Mouse (Mus musculus): ENCODE results near the gene Srp9. TPM values are rescaled to one million over a fixed set of nuclear protein-coding genes. Genes with fewer than 3 reads are reported as not detected.

The Srp9 gene
- 179 and 180 TPM in 2 replicates for polyA plus RNA-seq (2014; fragmentation: Nextera tagmentation; extraction: Ambion mirVana)

DNA sequence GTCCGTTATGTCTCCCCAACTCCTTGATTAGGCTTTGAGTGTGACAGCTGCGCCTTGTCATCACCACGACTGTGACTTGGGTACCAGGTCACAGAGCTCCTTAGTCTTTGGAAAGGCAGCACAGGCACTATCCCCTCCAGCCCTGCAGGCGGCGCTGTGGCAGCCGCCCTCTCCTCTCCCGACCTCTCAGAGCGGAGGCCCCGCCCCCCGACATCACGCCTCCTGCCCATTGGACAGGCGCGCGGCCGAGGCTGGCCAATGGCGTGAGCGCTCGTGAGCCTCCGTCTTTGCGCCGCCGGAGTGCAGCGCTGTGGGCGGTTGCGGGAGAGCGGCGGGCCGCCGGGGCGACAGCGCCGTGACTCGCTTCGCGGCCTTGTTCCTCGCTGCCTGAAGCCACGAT, at the start of gene Srp9:
Srp9 (plus strand) TSS at position 232 of the 400 bp plus-strand sequence.
- Histone ChIP-seq H3K9me3 (ENCODE audit: control insufficient read depth, low read length) (no peaks in the 10 kb centered on the region), H3K4me1 (replicated peaks; ENCODE audit: control insufficient read depth, insufficient read depth, low read length) (no peaks in the 10 kb centered on the region), H3K4me3 (ENCODE audit: low read depth, low read length) (peak within 1 kb of the TSS; percentile 62), H3K27me3 (ENCODE audit: control insufficient read depth, insufficient read depth, low read length) (no peaks in the 10 kb centered on the region), H3K9ac (ENCODE audit: low read depth, low read length) (peak within 1 kb of the TSS; percentile 64), H3K27ac (ENCODE audit: low read depth, low read length) (peak within 1 kb of the TSS; percentile 66), H3K4me2 (replicated peaks; ENCODE audit: low read depth, low read length) (peak within 1 kb of the TSS; percentile 47), H3K36me3 (ENCODE audit: control insufficient read depth, insufficient read depth, low read length) (no peaks in the 10 kb centered on the region)
- WGBS: under 1% methylated on average over 37 of the region's 37 CpGs
- ATAC-seq (ENCODE audit: low FRiP score) (peak; percentile 99), DNase-seq (ENCODE audit: low spot score) (peak; percentile 100)

DNA sequence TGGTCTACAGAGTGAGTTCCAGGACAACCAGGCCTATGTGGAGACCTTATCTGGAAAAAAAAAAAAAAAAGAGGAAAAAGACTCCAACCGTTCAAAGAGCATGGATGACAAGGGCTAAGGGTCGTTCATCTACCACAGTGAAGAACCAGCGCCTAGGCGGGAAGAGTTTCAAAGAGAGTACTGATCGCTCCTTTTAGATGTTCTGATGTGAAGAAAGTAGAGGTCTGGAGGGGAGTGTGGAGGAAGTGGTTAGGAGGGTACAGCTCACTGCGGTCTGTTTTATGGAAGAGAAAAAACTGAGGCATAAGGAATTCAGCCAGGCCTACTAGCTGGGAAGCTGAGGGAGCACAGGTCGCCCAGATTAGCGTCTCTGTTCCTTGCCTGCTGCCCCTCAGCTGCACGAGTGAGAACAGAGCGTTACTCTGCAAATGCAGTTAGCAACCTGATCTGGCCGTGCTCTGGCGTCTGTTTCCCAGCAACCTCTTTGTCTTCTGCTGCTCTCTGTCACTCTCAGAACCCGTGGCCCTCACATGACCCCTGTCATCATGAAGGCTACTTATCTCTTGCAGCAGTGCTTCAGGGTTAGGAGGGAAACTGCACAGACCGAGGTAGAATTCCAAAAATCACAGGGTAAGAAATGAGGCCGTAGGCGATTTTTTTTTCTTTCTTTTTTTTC, 42.7 kb upstream of the Srp9 start:
- DNase-seq (ENCODE audit: low spot score) (peak; percentile 65), ATAC-seq (ENCODE audit: low FRiP score) (peak; percentile 78)
- Histone ChIP-seq H3K27me3 (ENCODE audit: control insufficient read depth, insufficient read depth, low read length) (no peaks in the 10 kb centered on the region), H3K4me3 (ENCODE audit: low read depth, low read length) (no peak overlapping the region), H3K27ac (ENCODE audit: low read depth, low read length) (peak overlapping the region; percentile 62), H3K9me3 (ENCODE audit: control insufficient read depth, low read length) (peaks cover 4% of the 10 kb centered on the region), H3K4me2 (replicated peaks; ENCODE audit: low read depth, low read length) (0 out of 2 replicates have a peak overlapping the region, but pooled peaks have one; percentile 7), H3K36me3 (ENCODE audit: control insufficient read depth, insufficient read depth, low read length) (no peaks in the 10 kb centered on the region), H3K9ac (ENCODE audit: low read depth, low read length) (peak overlapping the region; percentile 15; the same call in 1 of the 2 replicates), H3K4me1 (replicated peaks; ENCODE audit: control insufficient read depth, insufficient read depth, low read length) (peaks cover 3% of the 10 kb centered on the region; the same call in 1 of the 2 replicates)
- 22% methylated on average over 16 of the region's 16 CpGs for WGBS

- DNase-seq (ENCODE audit: low spot score): no peak
- WGBS: 86% methylated on average over 4 of the region's 4 CpGs
Observed at GRCm38 (mm10) chr1:182083459-182083858, 41.1 kb upstream of the Srp9 start.

GRCm38 (mm10) chr1:182086759-182087158, 37.8 kb upstream of the Srp9 start:
- Histone ChIP-seq H3K36me3 (ENCODE audit: control insufficient read depth, insufficient read depth, low read length) (no peaks in the 10 kb centered on the region), H3K9me3 (ENCODE audit: control insufficient read depth, low read length) (no peaks in the 10 kb centered on the region), H3K4me1 (replicated peaks; ENCODE audit: control insufficient read depth, insufficient read depth, low read length) (peaks cover 13% of the 10 kb centered on the region; the same call in 1 of the 2 replicates), H3K27ac (ENCODE audit: low read depth, low read length) (no peak overlapping the region), H3K27me3 (ENCODE audit: control insufficient read depth, insufficient read depth, low read length) (no peaks in the 10 kb centered on the region), H3K4me2 (replicated peaks; ENCODE audit: low read depth, low read length) (no peak overlapping the region), H3K9ac (ENCODE audit: low read depth, low read length) (no peak overlapping the region), H3K4me3 (ENCODE audit: low read depth, low read length) (no peak overlapping the region)
- DNase-seq (ENCODE audit: low spot score) (no peak), ATAC-seq (ENCODE audit: low FRiP score) (no peak)
- WGBS: 39% methylated on average over 7 of the region's 7 CpGs

More at GRCm38 (mm10) chr1:182083459-182083858, 41.1 kb upstream of the Srp9 start:
- no peaks in the 10 kb centered on the region for H3K27me3 ChIP-seq (ENCODE audit: control insufficient read depth, insufficient read depth, low read length)
- ATAC-seq (ENCODE audit: low FRiP score): no peak
- H3K9me3 ChIP-seq (ENCODE audit: control insufficient read depth, low read length): peaks cover under 1% of the 10 kb centered on the region; the same call in 1 of the 2 replicates
- peaks cover 3% of the 10 kb centered on the region; the same call in 1 of the 2 replicates for H3K4me1 ChIP-seq (replicated peaks; ENCODE audit: control insufficient read depth, insufficient read depth, low read length)
- no peaks in the 10 kb centered on the region for H3K36me3 ChIP-seq (ENCODE audit: control insufficient read depth, insufficient read depth, low read length)
- H3K4me2 ChIP-seq (replicated peaks; ENCODE audit: low read depth, low read length): no peak overlapping the region
- H3K27ac ChIP-seq (ENCODE audit: low read depth, low read length): no peak overlapping the region
- H3K9ac ChIP-seq (ENCODE audit: low read depth, low read length): no peak overlapping the region
- no peak overlapping the region for H3K4me3 ChIP-seq (ENCODE audit: low read depth, low read length)

GRCm38 (mm10) chr1:182087351-182087750, 37.2 kb upstream of the Srp9 start:
- ATAC-seq (ENCODE audit: low FRiP score): no peak
- no peak overlapping the region for H3K27ac ChIP-seq (ENCODE audit: low read depth, low read length)
- peaks cover 11% of the 10 kb centered on the region; the same call in 1 of the 2 replicates for H3K4me1 ChIP-seq (replicated peaks; ENCODE audit: control insufficient read depth, insufficient read depth, low read length)
- WGBS: 83% methylated on average over 3 of the region's 3 CpGs
- no peak for DNase-seq (ENCODE audit: low spot score)
- H3K36me3 ChIP-seq (ENCODE audit: control insufficient read depth, insufficient read depth, low read length): no peaks in the 10 kb centered on the region
- no peaks in the 10 kb centered on the region for H3K9me3 ChIP-seq (ENCODE audit: control insufficient read depth, low read length)
- H3K9ac ChIP-seq (ENCODE audit: low read depth, low read length): no peak overlapping the region
- no peaks in the 10 kb centered on the region for H3K27me3 ChIP-seq (ENCODE audit: control insufficient read depth, insufficient read depth, low read length)
- H3K4me2 ChIP-seq (replicated peaks; ENCODE audit: low read depth, low read length): no peak overlapping the region
- H3K4me3 ChIP-seq (ENCODE audit: low read depth, low read length): no peak overlapping the region

- no peaks in the 10 kb centered on the region for H3K36me3 ChIP-seq (ENCODE audit: control insufficient read depth, insufficient read depth, low read length)
- 86% methylated on average over 14 of the region's 14 CpGs for WGBS
- no peak overlapping the region for H3K4me2 ChIP-seq (replicated peaks; ENCODE audit: low read depth, low read length)
- no peaks in the 10 kb centered on the region for H3K27me3 ChIP-seq (ENCODE audit: control insufficient read depth, insufficient read depth, low read length)
- H3K27ac ChIP-seq (ENCODE audit: low read depth, low read length): no peak overlapping the region
- H3K4me3 ChIP-seq (ENCODE audit: low read depth, low read length): no peak overlapping the region
- DNase-seq (ENCODE audit: low spot score) (no peak), ATAC-seq (ENCODE audit: low FRiP score) (no peak)
- no peaks in the 10 kb centered on the region for H3K9me3 ChIP-seq (ENCODE audit: control insufficient read depth, low read length)
- peaks cover 10% of the 10 kb centered on the region; the same call in 1 of the 2 replicates for H3K4me1 ChIP-seq (replicated peaks; ENCODE audit: control insufficient read depth, insufficient read depth, low read length)
- no peak overlapping the region for H3K9ac ChIP-seq (ENCODE audit: low read depth, low read length)
Observed at GRCm38 (mm10) chr1:182087753-182088633, 36.5 kb upstream of the Srp9 start.

DNA sequence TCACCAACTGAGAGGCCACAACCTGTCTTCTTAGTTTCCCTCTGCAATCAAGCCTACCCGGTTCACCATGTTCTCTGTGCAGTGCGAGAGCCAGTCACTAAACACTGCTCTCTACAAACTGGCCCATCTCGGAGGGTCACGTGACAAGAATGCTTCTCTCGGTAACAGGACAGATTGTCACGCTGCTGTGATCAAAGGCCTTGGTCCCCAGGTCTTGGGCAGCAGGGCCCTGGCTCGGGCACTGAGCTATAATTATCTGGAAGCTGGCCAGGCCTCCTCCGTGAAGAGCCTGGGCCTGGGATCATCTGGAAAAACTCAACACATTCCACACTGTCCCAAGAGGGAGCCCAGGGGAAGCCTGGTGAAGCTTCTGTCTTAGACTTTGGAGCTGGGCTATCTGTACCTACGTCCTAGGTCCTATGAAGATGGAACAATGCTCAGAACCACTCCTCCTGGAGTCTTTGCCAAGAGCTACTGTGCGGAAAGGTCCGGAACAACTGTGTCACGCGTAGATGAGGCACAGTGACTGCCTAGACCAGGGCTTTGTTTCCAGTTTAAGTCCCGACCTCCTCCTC, 35.6 kb upstream of the Srp9 start:
- Histone ChIP-seq H3K4me3 (ENCODE audit: low read depth, low read length) (no peak overlapping the region), H3K4me2 (replicated peaks; ENCODE audit: low read depth, low read length) (no peak overlapping the region), H3K27me3 (ENCODE audit: control insufficient read depth, insufficient read depth, low read length) (no peaks in the 10 kb centered on the region), H3K9me3 (ENCODE audit: control insufficient read depth, low read length) (no peaks in the 10 kb centered on the region), H3K36me3 (ENCODE audit: control insufficient read depth, insufficient read depth, low read length) (no peaks in the 10 kb centered on the region), H3K9ac (ENCODE audit: low read depth, low read length) (no peak overlapping the region), H3K4me1 (replicated peaks; ENCODE audit: control insufficient read depth, insufficient read depth, low read length) (peaks cover 10% of the 10 kb centered on the region; the same call in 1 of the 2 replicates), H3K27ac (ENCODE audit: low read depth, low read length) (no peak overlapping the region; the same call in 1 of the 2 replicates)
- DNase-seq (ENCODE audit: low spot score): no peak
- ATAC-seq (ENCODE audit: low FRiP score): peak; percentile 50; the same call in 1 of the 2 replicates
- 53% methylated on average over 14 of the region's 14 CpGs for WGBS

DNA sequence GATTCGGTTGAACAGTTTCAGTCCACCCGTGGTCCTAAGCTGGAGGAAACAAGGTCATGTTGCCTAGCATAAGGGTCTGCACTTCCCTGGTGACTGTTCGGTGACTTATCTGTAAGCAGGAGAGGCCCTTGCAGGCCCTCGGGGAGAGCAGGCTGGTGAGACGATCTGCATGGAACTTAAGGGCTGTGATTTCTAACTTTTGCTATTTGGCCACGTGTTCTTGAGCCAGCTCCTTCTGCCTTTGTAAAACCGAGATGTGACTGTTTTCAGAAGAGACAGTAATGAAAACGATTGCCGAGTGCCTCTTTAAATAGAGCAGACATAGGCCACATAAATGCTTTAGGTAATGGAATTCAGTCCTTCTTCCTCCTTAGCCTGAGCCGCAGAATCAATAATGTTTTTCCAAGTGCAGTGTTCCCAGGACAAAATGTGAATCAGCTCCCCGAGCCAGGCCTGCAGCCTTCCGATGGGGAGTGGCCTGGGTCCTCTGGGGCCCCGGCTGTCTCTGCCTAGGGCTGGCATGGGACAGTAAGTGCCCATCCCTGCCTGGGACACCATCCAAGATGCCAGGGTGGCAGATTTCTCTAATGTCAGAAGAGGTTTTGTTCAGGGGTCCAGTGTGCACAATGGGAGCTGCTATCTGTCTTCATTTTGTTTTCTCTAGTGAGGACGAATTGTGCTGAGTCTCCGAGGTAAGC, 34.8 kb upstream of the Srp9 start:
- H3K9me3 ChIP-seq (ENCODE audit: control insufficient read depth, low read length): no peaks in the 10 kb centered on the region
- no peaks in the 10 kb centered on the region for H3K36me3 ChIP-seq (ENCODE audit: control insufficient read depth, insufficient read depth, low read length)
- peak overlapping the region; percentile 12; the same call in 1 of the 2 replicates for H3K9ac ChIP-seq (ENCODE audit: low read depth, low read length)
- WGBS: 44% methylated on average over 15 of the region's 15 CpGs
- DNase-seq (ENCODE audit: low spot score) (no peak), ATAC-seq (ENCODE audit: low FRiP score) (no peak)
- H3K4me1 ChIP-seq (replicated peaks; ENCODE audit: control insufficient read depth, insufficient read depth, low read length): peaks cover 10% of the 10 kb centered on the region; the same call in 1 of the 2 replicates
- no peak overlapping the region for H3K4me2 ChIP-seq (replicated peaks; ENCODE audit: low read depth, low read length)
- peak overlapping the region; percentile 4 for H3K27ac ChIP-seq (ENCODE audit: low read depth, low read length)
- no peaks in the 10 kb centered on the region for H3K27me3 ChIP-seq (ENCODE audit: control insufficient read depth, insufficient read depth, low read length)
- no peak overlapping the region for H3K4me3 ChIP-seq (ENCODE audit: low read depth, low read length)
